Mouse (Mus musculus) kidney, embryonic 14.5 days (tissue): ENCODE measurements around the gene Pard3b. TPM values are rescaled to one million over a fixed set of nuclear protein-coding genes. Genes with fewer than 3 reads are reported as not detected.

Experiments used
- ATAC-seq: fragments of 200-750 bp; cut with Nextera tagmentation; 2 replicates; pipeline ENCODE4 v1.8.0; 2017; ENCODE audit warnings: moderate number of reproducible peaks, mild to moderate bottlenecking, moderate TSS enrichment, moderate library complexity; ENCODE audit not compliant: low FRiP score, low TSS enrichment
- H3K27ac ChIP-seq: fragments of 300-500 bp; sonication (generic); 2 replicates; pipeline ENCODE4 v1.5.1; 2014; ENCODE audit warnings: low read depth, mild to moderate bottlenecking, low read length, moderate library complexity, mixed read lengths
- H3K27me3 ChIP-seq: fragments of 300-500 bp; sonication (generic); 2 replicates; pipeline ENCODE4 v1.6.1; 2014; ENCODE audit warnings: mild to moderate bottlenecking, low read length; ENCODE audit not compliant: control insufficient read depth, insufficient read depth
- H3K36me3 ChIP-seq: fragments of 300-500 bp; sonication (generic); 2 replicates; pipeline ENCODE4 v1.6.1; 2014; ENCODE audit warnings: low read length, mixed read lengths; ENCODE audit not compliant: control insufficient read depth, insufficient read depth
- H3K4me1 ChIP-seq: fragments of 300-500 bp; sonication (generic); 2 replicates; pipeline ENCODE4 v1.6.1; 2014; ENCODE audit warnings: low read length, mixed read lengths; ENCODE audit not compliant: control insufficient read depth, insufficient read depth
- H3K4me2 ChIP-seq: fragments of 300-500 bp; sonication (generic); replicated peaks from 2 replicates; pipeline ENCODE4 v1.6.1; 2014; ENCODE audit warnings: low read depth, mild to moderate bottlenecking, low read length
- H3K4me3 ChIP-seq: fragments of 300-500 bp; sonication (generic); 2 replicates; pipeline ENCODE4 v1.5.1; 2014; ENCODE audit warnings: mild to moderate bottlenecking, low read length
- H3K9ac ChIP-seq: fragments of 300-500 bp; sonication (generic); 2 replicates; pipeline ENCODE4 v1.6.1; 2014; ENCODE audit warnings: low read depth, mild to moderate bottlenecking, low read length, moderate library complexity
- H3K9me3 ChIP-seq: fragments of 300-500 bp; sonication (generic); 2 replicates; pipeline ENCODE4 v1.6.1; 2016; ENCODE audit warnings: low read length; ENCODE audit not compliant: control insufficient read depth
- whole genome bisulfite sequencing: fragments of 180-500 bp; shearing (Covaris S2); extraction: QIAGEN DNeasy Blood & Tissue Kit; methylation state at CpG from one replicate; pipeline ENCODE4 v1.1.7; 2014; 5-methylcytosine and 5-hydroxymethylcytosine counted together
- polyA plus RNA-seq: library from polyadenylated mRNA; unstranded; fragments of >200 nt; fragmentation: Nextera tagmentation; extraction: Ambion mirVana; gene quantifications from 2 replicates; pipeline ENCODE4 v1.2.1, GENCODE M21; 2014

Pard3b gene
- polyA plus RNA-seq, 1 experiment from 2014 or later: 22.4 TPM

GRCm38 (mm10) chr1:62155970-62156369 is 517.3 kb downstream of the Pard3b start:
- Histone ChIP-seq H3K27ac (no peak overlapping the region), H3K36me3 (no peaks in the 10 kb centered on the region), H3K4me1 (no peaks in the 10 kb centered on the region), H3K9ac (no peak overlapping the region), H3K4me3 (no peak overlapping the region), H3K4me2 (no peak overlapping the region), H3K27me3 (no peaks in the 10 kb centered on the region), H3K9me3 (no peaks in the 10 kb centered on the region)
- 86% methylated on average over 1 of the region's 1 CpGs for WGBS
- ATAC-seq: no peak

- H3K4me2 ChIP-seq: no peak overlapping the region
- peak; percentile 39; the same call in 1 of the 2 replicates for ATAC-seq
- 42% methylated on average over 2 of the region's 2 CpGs for WGBS
Measured at GRCm38 (mm10) chr1:62159592-62159991, 521.0 kb downstream of the Pard3b start.

DNA sequence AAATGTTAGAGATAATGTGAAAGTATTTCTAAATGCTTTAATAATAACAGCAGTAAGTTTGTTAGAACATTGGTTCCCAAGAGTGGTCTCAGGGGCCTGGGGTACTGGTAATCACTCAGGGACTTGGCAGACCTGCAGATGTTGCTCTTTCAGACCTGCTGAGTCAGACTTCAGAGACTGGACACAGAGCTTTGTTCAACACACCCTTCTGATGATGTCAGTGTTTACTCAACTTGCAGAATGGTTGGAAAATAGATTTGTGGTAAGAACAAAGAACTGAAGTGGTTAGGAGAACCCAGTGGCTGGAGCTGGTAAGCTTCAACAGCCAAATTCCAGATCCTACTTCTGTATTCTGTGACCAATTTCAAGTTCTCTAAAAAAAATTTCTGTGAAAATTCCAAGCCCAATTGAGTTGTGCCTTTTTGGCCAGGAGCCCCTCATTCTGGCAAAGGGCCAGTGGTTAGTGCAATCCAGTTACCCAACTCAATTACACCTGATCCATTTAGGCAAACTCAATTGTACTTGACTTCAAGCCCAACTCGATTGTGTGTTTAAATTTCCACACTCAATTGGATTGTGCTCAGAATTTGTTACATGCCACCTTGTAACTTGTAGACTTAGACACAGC is 536.5 kb downstream of the Pard3b start:
- H3K4me2 ChIP-seq: no peak overlapping the region
- no peaks in the 10 kb centered on the region for H3K36me3 ChIP-seq
- H3K9me3 ChIP-seq: no peaks in the 10 kb centered on the region
- H3K4me3 ChIP-seq: no peak overlapping the region
- H3K27me3 ChIP-seq: no peaks in the 10 kb centered on the region
- H3K9ac ChIP-seq: no peak overlapping the region
- H3K4me1 ChIP-seq: no peaks in the 10 kb centered on the region
- 88% methylated on average over 1 of the region's 1 CpGs for WGBS
- H3K27ac ChIP-seq: no peak overlapping the region
- ATAC-seq: no peak

More at GRCm38 (mm10) chr1:62159592-62159991, 521.0 kb downstream of the Pard3b start:
- Histone ChIP-seq H3K27ac (no peak overlapping the region), H3K9ac (no peak overlapping the region), H3K4me3 (no peak overlapping the region), H3K36me3 (no peaks in the 10 kb centered on the region), H3K9me3 (no peaks in the 10 kb centered on the region), H3K27me3 (no peaks in the 10 kb centered on the region), H3K4me1 (no peaks in the 10 kb centered on the region)

DNA sequence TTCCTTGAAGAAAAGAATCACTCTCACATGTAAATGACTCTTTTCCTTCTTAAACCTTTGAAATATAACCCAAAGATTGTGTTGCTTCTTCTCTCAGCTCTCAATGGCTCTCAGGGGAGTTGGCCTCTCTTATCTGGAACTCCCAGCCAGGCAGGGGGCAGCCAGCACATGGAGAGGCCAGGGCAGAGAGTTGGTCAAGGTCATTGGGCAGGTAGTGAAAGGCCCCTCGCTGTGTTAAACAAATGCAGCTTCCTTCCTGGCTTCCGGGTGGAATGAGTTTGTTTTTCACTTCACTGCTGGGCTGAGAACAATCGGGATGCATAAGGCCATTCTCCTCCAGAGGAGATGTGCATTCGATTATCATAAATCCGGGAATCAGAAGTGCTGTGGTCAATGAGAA is 543.0 kb downstream of the Pard3b start:
- no peak for ATAC-seq
- Histone ChIP-seq H3K36me3 (no peaks in the 10 kb centered on the region), H3K4me2 (no peak overlapping the region), H3K4me1 (peaks cover 5% of the 10 kb centered on the region; the same call in 1 of the 2 replicates), H3K9ac (no peak overlapping the region), H3K27ac (no peak overlapping the region), H3K27me3 (no peaks in the 10 kb centered on the region), H3K9me3 (no peaks in the 10 kb centered on the region), H3K4me3 (no peak overlapping the region)
- 14% methylated on average over 5 of the region's 5 CpGs for WGBS

GRCm38 (mm10) chr1:62182634-62183033 is 544.0 kb downstream of the Pard3b start:
- 63% methylated on average over 3 of the region's 3 CpGs for WGBS

DNA sequence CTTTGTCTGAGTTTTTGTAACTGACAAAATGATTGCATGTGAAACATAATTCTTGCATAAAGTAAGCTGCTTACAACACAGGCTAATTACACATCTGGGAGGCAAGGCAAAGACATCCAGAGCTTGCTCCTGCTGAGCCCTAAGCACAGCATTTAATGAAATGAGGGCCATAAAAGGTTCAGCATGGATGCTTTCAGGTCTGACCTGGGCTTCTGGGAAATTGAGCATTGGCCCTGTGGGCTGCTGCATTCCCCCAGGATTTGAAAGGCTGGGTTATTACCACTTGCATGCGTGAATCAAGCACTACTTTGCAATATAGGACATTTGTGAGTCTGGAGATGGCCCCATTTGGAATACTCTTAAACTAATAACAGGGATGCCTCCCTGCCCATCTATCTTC is 552.2 kb downstream of the Pard3b start:
- Histone ChIP-seq H3K4me2 (no peak overlapping the region), H3K9ac (no peak overlapping the region), H3K36me3 (no peaks in the 10 kb centered on the region), H3K4me3 (no peak overlapping the region), H3K9me3 (no peaks in the 10 kb centered on the region), H3K27ac (no peak overlapping the region), H3K4me1 (no peaks in the 10 kb centered on the region), H3K27me3 (no peaks in the 10 kb centered on the region)
- ATAC-seq: no peak
- 24% methylated on average over 1 of the region's 1 CpGs for WGBS

More at GRCm38 (mm10) chr1:62182634-62183033, 544.0 kb downstream of the Pard3b start:
- Histone ChIP-seq H3K27ac (no peak overlapping the region), H3K36me3 (no peaks in the 10 kb centered on the region), H3K9ac (no peak overlapping the region), H3K27me3 (no peaks in the 10 kb centered on the region), H3K9me3 (no peaks in the 10 kb centered on the region), H3K4me1 (peaks cover 5% of the 10 kb centered on the region; the same call in 1 of the 2 replicates), H3K4me2 (no peak overlapping the region), H3K4me3 (no peak overlapping the region)
- ATAC-seq: no peak

- Histone ChIP-seq H3K27ac (no peak overlapping the region), H3K4me3 (no peak overlapping the region), H3K36me3 (no peaks in the 10 kb centered on the region), H3K4me2 (no peak overlapping the region), H3K27me3 (no peaks in the 10 kb centered on the region), H3K4me1 (no peaks in the 10 kb centered on the region), H3K9ac (no peak overlapping the region), H3K9me3 (no peaks in the 10 kb centered on the region)
- ATAC-seq: no peak
- 67% methylated on average over 8 of the region's 8 CpGs for WGBS
Measured at GRCm38 (mm10) chr1:62197515-62197914, 558.9 kb downstream of the Pard3b start.

DNA sequence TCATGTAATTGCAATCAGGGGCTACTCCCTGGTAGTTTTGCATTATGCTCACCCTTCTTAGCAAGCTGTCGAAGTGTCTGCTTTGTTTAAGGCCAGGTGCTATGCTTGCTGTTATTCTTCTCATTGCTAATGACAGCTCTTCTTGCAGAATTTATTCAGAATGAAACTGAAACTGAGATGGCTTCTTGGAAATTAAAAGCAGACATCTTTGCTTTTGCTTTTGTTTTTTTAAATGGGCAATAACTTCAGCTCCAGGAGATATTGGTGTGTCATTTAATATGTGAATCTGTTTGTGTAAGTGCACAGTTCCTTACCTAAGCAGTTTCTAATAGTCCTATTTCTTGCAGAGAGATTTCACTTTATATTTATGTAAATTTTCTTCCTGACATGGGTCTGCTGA is 562.3 kb downstream of the Pard3b start:
- no peak for ATAC-seq
- H3K4me3 ChIP-seq: no peak overlapping the region
- no peaks in the 10 kb centered on the region for H3K27me3 ChIP-seq
- 74% methylated on average over 1 of the region's 1 CpGs for WGBS
- no peaks in the 10 kb centered on the region for H3K36me3 ChIP-seq
- H3K27ac ChIP-seq: no peak overlapping the region
- H3K9me3 ChIP-seq: no peaks in the 10 kb centered on the region
- H3K4me2 ChIP-seq: no peak overlapping the region
- no peak overlapping the region for H3K9ac ChIP-seq
- no peaks in the 10 kb centered on the region for H3K4me1 ChIP-seq

GRCm38 (mm10) chr1:62201686-62202257 is 563.1 kb downstream of the Pard3b start:
- no peak for ATAC-seq
- H3K9me3 ChIP-seq: no peaks in the 10 kb centered on the region
- no peaks in the 10 kb centered on the region for H3K27me3 ChIP-seq
- no peak overlapping the region for H3K4me3 ChIP-seq
- no peaks in the 10 kb centered on the region for H3K4me1 ChIP-seq
- no peaks in the 10 kb centered on the region for H3K36me3 ChIP-seq
- no peak overlapping the region for H3K9ac ChIP-seq
- 57% methylated on average over 2 of the region's 2 CpGs for WGBS
- no peak overlapping the region for H3K4me2 ChIP-seq
- no peak overlapping the region for H3K27ac ChIP-seq
